Mouse (Mus musculus) bone marrow, adult 2 months (tissue): ENCODE measurements around the gene Abca7. TPM values are rescaled to one million over a fixed set of nuclear protein-coding genes. Genes with fewer than 3 reads are reported as not detected.
"Not testable (repeated sequence)": the region's sequence is repeated elsewhere in the genome, so short reads cannot be mapped to it uniquely, and the experiment has no call there.

Experiments used
- H3K27ac ChIP-seq: fragments of 200-500 bp; 2 replicates; pipeline ENCODE4 v1.5.1; 2012; ENCODE audit warnings: low read depth, mild to moderate bottlenecking, control low read depth, inconsistent platforms, low read length; ENCODE audit not compliant: control insufficient read depth, poor library complexity, insufficient read depth
- H3K4me1 ChIP-seq: fragments of 200-500 bp; 2 replicates; pipeline ENCODE4 v1.6.1; 2011; ENCODE audit warnings: low read length; ENCODE audit not compliant: control insufficient read depth, insufficient read depth
- H3K4me3 ChIP-seq: fragments of 200-500 bp; replicated peaks from 2 replicates; pipeline ENCODE3; 2011; ENCODE audit warnings: mild to moderate bottlenecking, low read depth, low read length, control low read depth; ENCODE audit not compliant: control insufficient read depth
- CTCF ChIP-seq: fragments of 200-500 bp; IDR thresholded peaks from 2 replicates; pipeline ENCODE4 v1.5.1; 2011; ENCODE audit warnings: low read length, control low read depth; ENCODE audit not compliant: control insufficient read depth, insufficient read depth
- POLR2A ChIP-seq: fragments of 200-500 bp; IDR thresholded peaks from 2 replicates; pipeline ENCODE4 v1.6.1; 2011; ENCODE audit warnings: low read depth, mild to moderate bottlenecking, control low read depth, low read length, borderline replicate concordance; ENCODE audit not compliant: control insufficient read depth
- WGBS: fragments of 180-500 bp; shearing (Covaris S2); methylation state at CpG from one replicate; pipeline ENCODE4 v1.1.7; 2018; 5-methylcytosine and 5-hydroxymethylcytosine counted together
- polyA plus RNA-seq: library from polyadenylated mRNA; stranded (reverse); fragments of >200 nt; gene quantifications from 2 replicates; pipeline ENCODE4 v1.2.4, GENCODE M21; 2011; ENCODE audit warnings: low replicate concordance; ENCODE audit not compliant: missing spikeins, insufficient read depth, insufficient read length

The Abca7 gene
- polyA plus RNA-seq, 1 experiment: 96.9 TPM

DNA sequence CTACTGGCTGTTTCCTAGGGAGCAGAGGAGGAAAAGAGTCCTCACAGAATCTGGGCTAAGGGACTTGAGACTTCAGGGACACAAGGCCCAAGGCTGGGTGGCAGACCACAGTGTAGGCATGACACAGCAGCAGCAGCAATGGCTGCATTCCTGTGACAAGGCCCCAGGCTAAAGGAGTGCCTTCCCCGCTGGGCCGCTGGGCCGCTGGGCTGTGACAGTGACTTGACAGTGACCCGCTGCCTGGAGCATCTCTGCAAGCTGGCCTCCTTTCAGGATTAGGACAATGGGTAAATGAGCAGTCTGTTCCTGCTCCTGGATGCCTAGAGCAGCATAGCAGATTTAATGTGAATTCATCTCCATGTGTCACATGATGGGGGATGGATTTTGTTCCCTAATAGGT, 47.8 kb downstream of the Abca7 start:
- no peak for TF ChIP-seq POLR2A
- TF ChIP-seq CTCF: no peak
- 92% methylated on average over 4 of the region's 4 CpGs for WGBS
- H3K4me3 ChIP-seq: no peak overlapping the region
- H3K4me1 ChIP-seq: no peaks in the 10 kb centered on the region; the same call in 1 of the 2 replicates
- no peak overlapping the region for H3K27ac ChIP-seq

DNA sequence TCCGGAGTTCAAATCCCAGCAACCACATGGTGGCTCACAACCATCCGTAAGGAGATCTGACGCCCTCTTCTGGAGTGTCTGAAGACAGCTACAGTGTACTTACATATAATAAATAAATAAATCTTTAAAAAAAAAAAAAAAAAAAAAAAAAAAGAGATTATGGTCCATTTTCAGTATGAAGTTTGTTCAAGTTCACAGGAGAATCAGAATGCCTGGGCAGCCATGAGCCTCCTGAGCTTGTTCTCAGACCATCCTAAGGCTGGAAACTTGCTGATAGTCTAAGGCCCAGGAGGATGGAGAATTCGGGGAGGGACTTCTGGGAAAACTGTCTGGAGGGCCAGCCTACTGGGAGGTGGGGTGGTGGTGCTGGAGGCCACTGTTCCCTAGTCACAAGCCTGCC, 49.1 kb downstream of the Abca7 start:
- not testable (repeated sequence) for H3K4me1 ChIP-seq, H3K27ac ChIP-seq, H3K4me3 ChIP-seq
- 79% methylated on average over 4 of the region's 4 CpGs for WGBS

DNA sequence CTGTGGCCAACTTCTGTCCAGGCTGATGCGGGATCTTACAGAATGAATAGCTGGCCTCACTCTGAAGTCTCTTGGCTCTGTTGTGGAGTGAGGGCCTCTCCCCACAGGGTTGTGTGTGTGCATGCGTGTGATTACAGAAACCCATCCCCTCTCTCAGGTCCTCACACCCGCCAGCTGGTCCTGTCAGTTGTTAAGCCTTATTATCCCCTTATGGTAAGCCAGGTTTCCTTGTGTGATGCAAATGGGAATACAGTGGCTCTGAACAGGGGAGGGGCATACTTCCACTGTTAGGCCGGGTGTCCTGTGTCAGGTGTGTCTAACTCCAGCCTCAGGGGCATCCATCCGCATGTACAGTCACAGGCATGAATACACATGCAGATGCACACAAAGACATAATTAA, 49.5 kb downstream of the Abca7 start:
- Histone ChIP-seq H3K27ac (no peak overlapping the region), H3K4me3 (no peak overlapping the region), H3K4me1 (no peaks in the 10 kb centered on the region)
- TF ChIP-seq CTCF: no peak
- no peak for TF ChIP-seq POLR2A
- WGBS: 81% methylated on average over 5 of the region's 5 CpGs

DNA sequence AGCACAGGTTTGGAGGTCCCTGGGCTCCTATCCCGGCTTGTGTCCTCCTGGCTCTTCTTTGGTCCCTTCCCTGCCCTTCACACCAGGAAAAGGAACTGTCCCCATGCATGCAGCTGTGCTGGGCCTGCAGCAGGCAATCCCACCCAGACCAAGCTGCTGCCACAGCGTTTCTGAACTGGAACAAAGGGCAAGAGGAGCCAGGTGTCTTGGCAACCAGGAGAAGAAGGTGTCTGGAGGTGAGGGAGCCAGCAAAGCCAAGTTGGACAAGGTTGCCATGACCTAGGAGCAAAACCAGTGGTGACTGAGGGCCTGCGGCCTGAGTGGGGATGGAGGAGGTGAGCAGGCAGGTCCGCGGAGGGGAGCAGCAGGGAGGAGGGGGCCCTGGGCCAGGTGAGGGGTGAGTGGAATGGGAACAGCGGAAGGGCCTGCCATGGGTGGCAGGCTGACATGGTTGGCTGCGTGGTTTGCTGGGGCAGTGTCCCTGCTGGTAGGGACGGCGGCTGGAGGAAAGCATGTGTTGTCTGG, 50.8 kb downstream of the Abca7 start, which contains the start of gene Gpx4:
Gene Gpx4 (plus strand): TSS at position 126 of the 525 bp plus-strand sequence.
- Histone ChIP-seq H3K4me3 (no peak within 1 kb of the TSS), H3K4me1 (peaks cover 1% of the 10 kb centered on the region; the same call in 1 of the 2 replicates), H3K27ac (no peak within 1 kb of the TSS)
- WGBS: 89% methylated on average over 9 of the region's 9 CpGs
- TF ChIP-seq CTCF (no peak), POLR2A (no peak)

DNA sequence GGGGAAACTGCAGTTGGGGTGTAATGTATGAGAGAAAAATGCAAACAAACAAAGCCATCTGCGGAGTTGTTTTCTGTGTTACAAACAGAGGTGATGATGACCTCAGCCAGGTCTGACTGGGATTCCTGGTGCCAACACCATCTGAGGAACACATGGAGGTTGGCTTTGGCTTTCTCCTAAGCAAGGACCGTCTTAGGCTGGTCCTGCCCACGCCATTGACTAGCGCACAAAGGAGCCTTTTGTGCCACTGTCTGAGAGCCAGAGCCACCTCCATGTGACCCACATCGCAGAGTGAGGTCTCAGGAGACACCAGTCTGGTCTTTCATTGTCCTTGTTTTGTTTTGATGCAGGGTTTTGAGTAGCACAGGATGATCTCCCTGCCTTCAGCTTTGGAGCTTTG, 52.1 kb downstream of the Abca7 start:
- peaks cover 5% of the 10 kb centered on the region; the same call in 1 of the 2 replicates for H3K4me1 ChIP-seq
- TF ChIP-seq CTCF (no peak), POLR2A (no peak)
- no peak overlapping the region for H3K27ac ChIP-seq
- 85% methylated on average over 5 of the region's 5 CpGs for WGBS
- no peak overlapping the region for H3K4me3 ChIP-seq

DNA sequence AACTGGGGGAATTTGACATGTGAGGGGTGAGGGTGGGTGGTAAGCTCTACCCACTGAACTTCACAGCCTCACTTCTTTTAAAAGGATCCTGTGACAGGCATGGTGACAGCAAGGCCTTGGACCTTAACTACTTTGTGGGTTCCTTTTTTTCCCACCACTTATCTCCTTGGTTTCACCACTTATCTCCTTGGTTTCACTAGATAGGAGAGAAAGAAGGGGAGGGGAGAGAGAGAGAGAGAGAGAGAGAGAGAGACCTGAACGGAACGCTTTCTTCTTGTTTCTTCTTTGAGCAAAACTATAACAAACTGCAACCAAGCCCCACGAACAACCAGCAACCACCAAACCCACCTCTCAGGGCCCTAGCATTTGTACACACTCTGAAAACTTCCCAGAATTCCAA, 52.5 kb downstream of the Abca7 start:
- TF ChIP-seq CTCF (no peak), POLR2A (no peak)
- H3K4me3 ChIP-seq: no peak overlapping the region
- peaks cover 5% of the 10 kb centered on the region; the same call in 1 of the 2 replicates for H3K4me1 ChIP-seq
- no peak overlapping the region for H3K27ac ChIP-seq
- 49% methylated on average over 3 of the region's 3 CpGs for WGBS

DNA sequence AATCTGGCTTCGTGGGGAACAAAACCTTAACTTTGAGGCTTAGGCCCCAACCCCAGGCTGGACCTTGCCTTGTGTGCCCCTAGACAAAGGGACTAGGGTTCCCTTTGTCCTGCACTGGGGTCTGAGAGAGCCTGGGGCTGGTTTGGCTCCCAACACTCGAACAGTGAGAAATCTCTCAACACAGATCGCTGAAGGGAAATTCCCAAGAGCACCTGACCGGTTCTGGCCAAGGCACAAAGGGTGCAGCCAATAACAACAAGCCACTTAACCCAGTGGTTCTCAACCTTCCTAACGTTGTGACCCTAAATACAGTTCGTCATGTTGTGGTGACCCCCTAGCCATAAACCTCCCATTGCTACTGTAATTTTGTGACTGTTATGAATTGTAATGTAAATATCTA, 54.0 kb downstream of the Abca7 start:
- Histone ChIP-seq H3K4me3 (no peak overlapping the region), H3K4me1 (peaks cover 5% of the 10 kb centered on the region; the same call in 1 of the 2 replicates), H3K27ac (no peak overlapping the region)
- 50% methylated on average over 6 of the region's 6 CpGs for WGBS
- TF ChIP-seq POLR2A (no peak), CTCF (no peak)

DNA sequence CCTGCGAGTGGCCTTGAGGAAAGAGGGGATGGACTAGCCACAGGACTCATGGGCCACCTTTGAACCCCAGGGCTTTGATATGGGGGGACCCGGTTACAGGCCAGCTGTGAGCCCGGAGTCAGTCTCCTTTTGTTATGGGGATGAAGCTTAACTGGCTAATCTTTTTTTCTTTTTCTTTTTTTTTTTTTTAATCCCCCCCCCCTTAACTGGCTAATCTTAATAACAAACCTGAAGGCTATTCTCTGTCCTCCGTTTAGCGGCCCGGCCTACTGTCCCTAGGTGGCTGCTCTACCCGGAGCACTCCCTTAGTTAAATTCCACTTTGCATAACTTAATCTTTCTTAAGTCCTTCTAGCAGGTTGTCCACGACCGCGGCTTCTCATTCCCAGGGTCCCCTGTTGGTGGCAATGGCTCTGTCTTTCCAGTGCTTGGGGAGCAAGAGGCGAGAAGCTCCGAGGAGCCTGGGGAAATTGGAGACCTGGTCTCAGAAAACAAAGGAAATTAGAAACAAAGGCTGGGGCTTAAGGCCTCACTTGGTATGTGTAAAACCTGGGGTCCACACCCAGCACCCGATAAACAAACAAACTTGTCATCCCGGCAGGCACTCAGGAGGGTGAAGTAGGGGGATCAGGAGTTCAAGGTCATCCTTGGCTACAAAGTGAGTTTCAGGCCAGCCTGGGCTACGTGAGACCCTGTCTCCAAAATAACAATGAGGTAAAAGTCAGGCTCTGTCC, 54.8 kb downstream of the Abca7 start:
- H3K27ac ChIP-seq: peak overlapping the region; percentile 91
- TF ChIP-seq POLR2A (no peak), CTCF (no peak)
- no peak overlapping the region for H3K4me3 ChIP-seq
- WGBS: 54% methylated on average over 15 of the region's 15 CpGs
- peaks cover 6% of the 10 kb centered on the region; the same call in 1 of the 2 replicates for H3K4me1 ChIP-seq

DNA sequence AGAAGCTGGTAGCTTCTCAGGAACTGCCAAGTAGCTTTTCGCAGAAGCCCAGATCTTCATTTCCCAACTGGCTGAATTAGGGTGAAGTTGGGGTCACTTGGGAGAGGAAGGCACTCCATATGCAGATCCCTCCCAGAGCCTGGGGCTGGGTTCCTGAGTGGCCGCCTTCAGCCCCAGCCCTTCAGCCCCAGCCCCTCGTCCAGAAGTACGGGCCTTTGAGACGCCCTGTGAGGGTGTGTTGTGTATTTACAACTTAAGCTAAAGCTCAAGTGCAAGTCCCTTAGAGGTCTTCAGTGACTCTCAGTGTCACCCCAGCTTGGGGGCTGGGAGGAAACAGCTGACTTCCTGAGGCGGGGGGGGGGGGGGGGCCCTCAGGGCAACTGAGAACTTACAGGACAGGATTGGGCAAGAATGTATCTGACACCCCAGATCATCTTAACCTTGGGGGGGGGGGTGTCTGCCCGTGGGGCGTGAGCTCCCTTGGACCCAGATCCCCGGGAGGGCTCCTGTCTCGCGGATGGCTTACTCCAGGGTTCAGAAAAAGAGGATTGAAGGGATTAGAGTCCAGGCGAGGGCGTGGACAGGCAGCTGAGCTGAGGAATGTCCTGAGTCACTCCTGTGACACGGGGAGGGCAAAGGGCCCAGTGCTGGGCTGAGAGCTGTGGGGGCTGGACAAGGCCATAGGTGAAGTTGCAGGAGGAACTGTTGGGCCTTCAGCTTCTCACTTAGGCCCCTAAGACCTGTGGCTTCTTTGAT, 55.5 kb downstream of the Abca7 start:
- WGBS: 11% methylated on average over 14 of the region's 14 CpGs
- Histone ChIP-seq H3K27ac (peak overlapping the region; percentile 91), H3K4me1 (peaks cover 6% of the 10 kb centered on the region; the same call in 1 of the 2 replicates), H3K4me3 (no peak overlapping the region)
- TF ChIP-seq CTCF: no peak
- peak; percentile 39; the same call in 1 of the 2 replicates for TF ChIP-seq POLR2A
